Mouse (Mus musculus): ENCODE results near the gene Rab23. TPM values are rescaled to one million over a fixed set of nuclear protein-coding genes. Genes with fewer than 3 reads are reported as not detected.

Rab23 gene
- polyA plus RNA-seq, 1 experiment from 2014 or later: 27.5 TPM

DNA sequence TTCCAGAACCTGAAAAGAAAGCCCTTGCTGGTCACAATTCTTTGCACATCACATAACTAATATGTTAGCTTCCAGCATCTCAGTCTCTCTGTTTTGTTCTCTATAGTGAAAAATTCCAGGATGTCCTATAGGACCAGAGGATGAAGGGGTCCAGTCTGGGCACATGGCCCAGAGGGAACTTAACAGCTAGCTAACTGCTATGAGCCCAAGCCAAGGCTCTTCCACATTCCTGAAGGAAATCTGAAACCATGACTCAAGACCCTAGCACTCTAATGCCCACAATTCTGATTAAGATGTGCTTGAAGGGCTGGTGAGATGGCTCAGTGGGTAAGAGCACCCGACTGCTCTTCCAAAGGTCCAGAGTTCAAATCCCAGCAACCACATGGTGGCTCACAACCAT is 2.1 kb upstream of the Rab23 start:
- DNase-seq (ENCODE audit: low spot score) (no peak), ATAC-seq (ENCODE audit: insufficient read depth, low FRiP score, low TSS enrichment) (no peak)
- no peaks in the 10 kb centered on the region for H3K27me3 ChIP-seq (ENCODE audit: control insufficient read depth, insufficient read depth, low read length)
- H3K9me3 ChIP-seq (ENCODE audit: control insufficient read depth, low read length): no peaks in the 10 kb centered on the region
- no peak overlapping the region for H3K4me3 ChIP-seq (ENCODE audit: low read depth, low read length)
- H3K36me3 ChIP-seq (ENCODE audit: control insufficient read depth, insufficient read depth, low read length): no peaks in the 10 kb centered on the region
- no peaks in the 10 kb centered on the region for H3K4me1 ChIP-seq (ENCODE audit: control insufficient read depth, insufficient read depth, low read length)
- no peak overlapping the region for H3K4me2 ChIP-seq (ENCODE audit: low read depth)
- H3K9ac ChIP-seq (ENCODE audit: low read length): no peak overlapping the region
- WGBS: 93% methylated on average over 1 of the region's 1 CpGs
- no peak overlapping the region for H3K27ac ChIP-seq (ENCODE audit: low read depth, low read length)

DNA sequence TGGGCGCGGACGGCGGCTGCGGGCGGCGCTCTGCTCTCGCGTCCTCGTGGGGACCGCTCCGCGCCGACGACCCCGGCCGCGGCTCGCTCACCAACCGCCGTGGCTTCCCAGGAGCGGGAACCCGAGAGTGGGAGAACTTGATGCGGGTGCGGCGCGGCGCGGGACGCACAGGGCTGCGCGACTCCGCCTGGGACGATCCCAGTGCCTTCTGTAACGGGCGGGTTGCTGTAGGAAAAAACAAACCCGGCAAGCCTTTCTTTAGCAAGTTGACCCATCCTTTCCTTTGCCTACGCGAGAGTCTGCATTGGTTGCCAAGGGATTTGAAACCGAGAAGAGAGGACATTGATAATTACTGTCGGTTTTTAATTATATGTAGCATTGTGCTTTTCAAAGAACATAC is 544 bp downstream of the Rab23 start:
- Histone ChIP-seq H3K9me3 (ENCODE audit: control insufficient read depth, low read length) (no peaks in the 10 kb centered on the region), H3K27me3 (ENCODE audit: control insufficient read depth, insufficient read depth, low read length) (no peaks in the 10 kb centered on the region), H3K27ac (ENCODE audit: low read depth, low read length) (peak overlapping the region; percentile 88), H3K4me2 (ENCODE audit: low read depth) (peak overlapping the region; percentile 67), H3K4me3 (ENCODE audit: low read depth, low read length) (peak overlapping the region; percentile 75), H3K36me3 (ENCODE audit: control insufficient read depth, insufficient read depth, low read length) (peaks cover 7% of the 10 kb centered on the region), H3K4me1 (ENCODE audit: control insufficient read depth, insufficient read depth, low read length) (no peaks in the 10 kb centered on the region), H3K9ac (ENCODE audit: low read length) (peak overlapping the region; percentile 91)
- under 1% methylated on average over 37 of the region's 41 CpGs for WGBS
- ATAC-seq (ENCODE audit: insufficient read depth, low FRiP score, low TSS enrichment): peak; percentile 58
- DNase-seq (ENCODE audit: low spot score): no peak

GRCm38 (mm10) chr1:33721020-33721419 is 1.3 kb downstream of the Rab23 start:
- Histone ChIP-seq H3K27me3 (ENCODE audit: control insufficient read depth, insufficient read depth, low read length) (no peaks in the 10 kb centered on the region), H3K4me3 (ENCODE audit: low read depth, low read length) (no peak overlapping the region; the same call in 1 of the 2 replicates), H3K4me1 (ENCODE audit: control insufficient read depth, insufficient read depth, low read length) (no peaks in the 10 kb centered on the region), H3K9me3 (ENCODE audit: control insufficient read depth, low read length) (no peaks in the 10 kb centered on the region), H3K4me2 (ENCODE audit: low read depth) (peak overlapping the region; percentile 67), H3K9ac (ENCODE audit: low read length) (no peak overlapping the region), H3K27ac (ENCODE audit: low read depth, low read length) (no peak overlapping the region), H3K36me3 (ENCODE audit: control insufficient read depth, insufficient read depth, low read length) (peaks cover 7% of the 10 kb centered on the region)
- ATAC-seq (ENCODE audit: insufficient read depth, low FRiP score, low TSS enrichment): no peak
- no peak for DNase-seq (ENCODE audit: low spot score)
- WGBS: 88% methylated on average over 7 of the region's 7 CpGs

- Histone ChIP-seq H3K4me3 (ENCODE audit: low read depth, low read length) (no peak overlapping the region), H3K27me3 (ENCODE audit: control insufficient read depth, insufficient read depth, low read length) (no peaks in the 10 kb centered on the region), H3K4me2 (ENCODE audit: low read depth) (no peak overlapping the region), H3K27ac (ENCODE audit: low read depth, low read length) (no peak overlapping the region), H3K9me3 (ENCODE audit: control insufficient read depth, low read length) (no peaks in the 10 kb centered on the region), H3K4me1 (ENCODE audit: control insufficient read depth, insufficient read depth, low read length) (no peaks in the 10 kb centered on the region), H3K36me3 (ENCODE audit: control insufficient read depth, insufficient read depth, low read length) (peaks cover 7% of the 10 kb centered on the region), H3K9ac (ENCODE audit: low read length) (no peak overlapping the region)
- 92% methylated on average over 6 of the region's 6 CpGs for WGBS
- no peak for ATAC-seq (ENCODE audit: insufficient read depth, low FRiP score, low TSS enrichment)
- no peak for DNase-seq (ENCODE audit: low spot score)
Observed at GRCm38 (mm10) chr1:33724516-33724915, 4.8 kb downstream of the Rab23 start.

- 92% methylated on average over 5 of the region's 5 CpGs for WGBS
- Histone ChIP-seq H3K27ac (ENCODE audit: low read depth, low read length) (no peak overlapping the region), H3K4me2 (ENCODE audit: low read depth) (no peak overlapping the region), H3K27me3 (ENCODE audit: control insufficient read depth, insufficient read depth, low read length) (no peaks in the 10 kb centered on the region), H3K9me3 (ENCODE audit: control insufficient read depth, low read length) (no peaks in the 10 kb centered on the region), H3K9ac (ENCODE audit: low read length) (no peak overlapping the region), H3K4me1 (ENCODE audit: control insufficient read depth, insufficient read depth, low read length) (no peaks in the 10 kb centered on the region), H3K4me3 (ENCODE audit: low read depth, low read length) (no peak overlapping the region), H3K36me3 (ENCODE audit: control insufficient read depth, insufficient read depth, low read length) (peaks cover 7% of the 10 kb centered on the region)
- no peak for DNase-seq (ENCODE audit: low spot score)
- ATAC-seq (ENCODE audit: insufficient read depth, low FRiP score, low TSS enrichment): no peak
Observed at GRCm38 (mm10) chr1:33725086-33725485, 5.4 kb downstream of the Rab23 start.

GRCm38 (mm10) chr1:33733044-33733443 is 13.4 kb downstream of the Rab23 start:
- Histone ChIP-seq H3K27me3 (ENCODE audit: control insufficient read depth, insufficient read depth, low read length) (no peaks in the 10 kb centered on the region), H3K9ac (ENCODE audit: low read length) (no peak overlapping the region), H3K27ac (ENCODE audit: low read depth, low read length) (no peak overlapping the region), H3K4me2 (ENCODE audit: low read depth) (no peak overlapping the region), H3K4me1 (ENCODE audit: control insufficient read depth, insufficient read depth, low read length) (no peaks in the 10 kb centered on the region), H3K9me3 (ENCODE audit: control insufficient read depth, low read length) (no peaks in the 10 kb centered on the region), H3K36me3 (ENCODE audit: control insufficient read depth, insufficient read depth, low read length) (peaks cover 2% of the 10 kb centered on the region; the same call in 1 of the 2 replicates), H3K4me3 (ENCODE audit: low read depth, low read length) (no peak overlapping the region)
- DNase-seq (ENCODE audit: low spot score): no peak
- no peak for ATAC-seq (ENCODE audit: insufficient read depth, low FRiP score, low TSS enrichment)
- WGBS: 91% methylated on average over 9 of the region's 9 CpGs

DNA sequence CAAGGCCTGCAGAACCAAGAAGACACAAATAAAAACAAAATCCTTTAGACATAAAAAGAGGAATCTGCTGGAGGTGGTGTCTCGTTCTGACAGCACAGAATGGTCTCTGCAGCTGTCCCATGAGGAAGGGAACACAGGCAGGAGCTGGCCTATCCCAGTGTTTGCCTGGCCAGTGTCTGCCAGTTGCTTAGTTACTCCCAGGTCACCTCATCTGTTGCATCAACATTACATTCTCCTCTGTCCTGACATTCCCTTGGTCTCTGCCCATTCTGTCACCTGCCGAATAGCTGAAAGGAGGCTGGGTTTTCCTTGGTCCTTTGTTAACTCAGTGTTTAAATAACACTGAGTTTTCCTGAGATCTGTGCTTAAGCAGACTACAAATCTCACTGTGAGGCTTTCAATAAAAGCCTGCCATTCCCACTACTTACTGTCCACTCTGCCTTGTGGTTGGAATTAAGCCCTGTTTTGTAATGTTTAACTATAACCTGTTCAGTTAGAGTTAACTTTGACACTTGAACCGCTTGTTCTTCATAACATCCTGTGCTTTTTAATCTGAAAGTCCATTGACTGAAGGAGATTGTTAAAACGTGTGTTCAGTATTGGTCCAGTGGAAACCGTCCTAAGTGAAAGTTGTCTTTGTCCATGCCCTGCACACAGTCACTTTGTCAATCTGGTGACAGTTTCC is 14.5 kb downstream of the Rab23 start:
- Histone ChIP-seq H3K9me3 (ENCODE audit: control insufficient read depth, low read length) (no peaks in the 10 kb centered on the region), H3K36me3 (ENCODE audit: control insufficient read depth, insufficient read depth, low read length) (peaks cover 2% of the 10 kb centered on the region), H3K4me1 (ENCODE audit: control insufficient read depth, insufficient read depth, low read length) (no peaks in the 10 kb centered on the region), H3K27me3 (ENCODE audit: control insufficient read depth, insufficient read depth, low read length) (no peaks in the 10 kb centered on the region), H3K4me3 (ENCODE audit: low read depth, low read length) (no peak overlapping the region), H3K27ac (ENCODE audit: low read depth, low read length) (no peak overlapping the region), H3K9ac (ENCODE audit: low read length) (no peak overlapping the region), H3K4me2 (ENCODE audit: low read depth) (no peak overlapping the region)
- ATAC-seq (ENCODE audit: insufficient read depth, low FRiP score, low TSS enrichment) (no peak), DNase-seq (ENCODE audit: low spot score) (no peak)
- 61% methylated on average over 5 of the region's 5 CpGs for WGBS

GRCm38 (mm10) chr1:33738281-33738680 is 18.6 kb downstream of the Rab23 start:
- Histone ChIP-seq H3K4me2 (ENCODE audit: low read depth) (no peak overlapping the region), H3K4me1 (ENCODE audit: control insufficient read depth, insufficient read depth, low read length) (no peaks in the 10 kb centered on the region), H3K27me3 (ENCODE audit: control insufficient read depth, insufficient read depth, low read length) (no peaks in the 10 kb centered on the region), H3K4me3 (ENCODE audit: low read depth, low read length) (no peak overlapping the region), H3K27ac (ENCODE audit: low read depth, low read length) (no peak overlapping the region), H3K9me3 (ENCODE audit: control insufficient read depth, low read length) (no peaks in the 10 kb centered on the region), H3K36me3 (ENCODE audit: control insufficient read depth, insufficient read depth, low read length) (peaks cover 2% of the 10 kb centered on the region; the same call in 1 of the 2 replicates), H3K9ac (ENCODE audit: low read length) (no peak overlapping the region)
- ATAC-seq (ENCODE audit: insufficient read depth, low FRiP score, low TSS enrichment): no peak
- WGBS: 93% methylated on average over 11 of the region's 11 CpGs
- DNase-seq (ENCODE audit: low spot score): no peak

DNA sequence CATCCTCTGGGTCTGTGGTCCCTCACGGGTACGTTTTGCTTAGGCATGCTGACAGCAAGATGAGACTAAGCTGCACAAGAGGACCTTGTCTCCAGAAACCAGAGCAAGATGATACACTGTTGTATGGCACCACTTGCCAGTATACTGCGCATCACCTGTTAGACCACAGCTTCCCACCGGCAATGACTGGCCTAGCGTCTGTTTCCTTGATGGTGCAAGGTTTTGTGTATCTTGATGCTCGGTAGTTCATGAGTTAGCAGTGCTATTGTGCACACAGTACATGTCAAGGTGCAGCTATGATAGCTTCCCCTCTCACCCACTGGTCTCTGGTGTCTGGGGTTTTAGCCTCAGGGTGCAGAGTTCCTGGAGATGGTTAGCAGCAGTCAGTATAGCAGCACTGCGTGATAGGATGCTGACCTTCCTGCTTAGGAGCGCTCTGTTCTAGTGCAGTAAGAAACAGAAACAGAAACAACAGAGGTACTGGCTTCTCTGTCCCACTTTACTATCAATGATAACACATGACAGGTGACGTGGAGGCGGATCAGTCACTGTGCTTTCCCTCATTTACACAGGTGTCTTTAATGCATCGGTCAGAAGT is 19.1 kb downstream of the Rab23 start:
- H3K4me1 ChIP-seq (ENCODE audit: control insufficient read depth, insufficient read depth, low read length): no peaks in the 10 kb centered on the region
- WGBS: 92% methylated on average over 11 of the region's 11 CpGs
- H3K9ac ChIP-seq (ENCODE audit: low read length): no peak overlapping the region
- peaks cover 2% of the 10 kb centered on the region; the same call in 1 of the 2 replicates for H3K36me3 ChIP-seq (ENCODE audit: control insufficient read depth, insufficient read depth, low read length)
- DNase-seq (ENCODE audit: low spot score) (no peak), ATAC-seq (ENCODE audit: insufficient read depth, low FRiP score, low TSS enrichment) (peak; percentile 17; the same call in 1 of the 2 replicates)
- no peak overlapping the region for H3K4me2 ChIP-seq (ENCODE audit: low read depth)
- no peaks in the 10 kb centered on the region for H3K9me3 ChIP-seq (ENCODE audit: control insufficient read depth, low read length)
- H3K4me3 ChIP-seq (ENCODE audit: low read depth, low read length): no peak overlapping the region
- no peaks in the 10 kb centered on the region for H3K27me3 ChIP-seq (ENCODE audit: control insufficient read depth, insufficient read depth, low read length)
- H3K27ac ChIP-seq (ENCODE audit: low read depth, low read length): no peak overlapping the region
